Mouse (Mus musculus) right cerebral cortex, postnatal 36 days (tissue): ENCODE measurements around the gene 1700020N01Rik.

Source experiments
- DNase-seq, 2 experiments: peaks; one replicate each; pipeline ENCODE4 v3.0.0; 2022; ENCODE audit warnings: low spot score in 2 of 2, mixed read lengths in 1 of 2

Gene 1700020N01Rik

GRCm38 (mm10) chr10:21669750-21670161 is 76.8 kb downstream of the 1700020N01Rik start:
- no peak for DNase-seq

GRCm38 (mm10) chr10:21670168-21670567 is 77.2 kb downstream of the 1700020N01Rik start:
- no peak for DNase-seq
